Mouse (Mus musculus): ENCODE data around the gene Irak4.

Gene Irak4

DNA sequence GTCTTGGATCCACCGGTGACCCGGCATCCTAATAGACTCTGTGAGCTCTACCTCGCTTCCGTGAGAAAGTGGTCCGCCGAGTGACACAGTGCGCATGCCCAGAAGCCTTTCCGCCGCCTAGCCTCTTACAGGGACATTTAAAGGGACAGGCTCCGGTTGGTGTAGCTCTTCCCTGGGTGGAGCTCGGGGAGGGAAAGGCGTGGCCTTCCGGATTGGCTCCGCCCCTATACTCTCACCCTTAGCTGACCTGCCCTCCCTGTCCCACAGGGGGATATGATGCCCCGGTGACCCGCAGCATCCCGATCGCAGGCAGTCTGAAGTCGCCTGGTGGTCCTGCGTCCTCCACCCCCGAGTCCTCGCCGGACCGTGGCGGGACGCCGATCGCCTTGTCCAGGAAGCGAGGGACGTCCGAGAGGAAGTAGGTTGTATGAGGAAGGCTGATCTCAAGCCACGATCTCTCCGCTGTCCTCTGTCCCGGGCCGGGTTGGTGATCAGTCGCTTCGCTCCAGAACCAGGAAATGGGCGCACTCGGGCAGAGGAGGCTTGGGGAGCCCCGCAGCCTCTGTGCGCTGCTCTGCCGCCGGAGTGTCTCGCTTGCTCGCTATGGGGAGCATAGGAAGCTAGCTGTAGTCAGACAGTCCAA is at the start of gene Irak4, which contains the start of gene Pus7l:
Irak4 (plus strand) TSS at position 235 of the 643 bp plus-strand sequence.
Pus7l (minus strand) TSS at position 139 of the 643 bp plus-strand sequence.
- peak; percentile 98 for DNase-seq (ENCODE audit: low read depth, low spot score)

DNA sequence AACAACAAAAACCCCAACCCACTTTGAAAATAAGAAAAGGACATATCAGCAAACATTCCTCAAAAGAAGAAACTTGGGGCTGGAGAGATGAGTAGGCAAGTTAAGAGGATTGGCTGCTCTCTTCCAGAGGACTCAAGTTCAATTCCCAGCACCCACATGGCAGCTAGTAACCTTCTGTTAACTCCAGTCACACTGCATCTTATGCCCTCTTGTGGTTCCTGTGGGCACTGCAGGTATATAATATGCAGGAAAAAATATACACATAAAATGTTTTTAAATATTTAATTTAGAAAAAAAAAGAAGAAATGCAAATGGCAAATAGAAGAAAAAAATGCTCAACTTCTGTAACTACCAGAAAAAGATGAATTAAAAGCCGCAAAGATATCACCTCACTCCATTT is 49.0 kb upstream of the Irak4 start:
- DNase-seq (ENCODE audit: low read depth, low spot score) = peak; percentile 15

DNA sequence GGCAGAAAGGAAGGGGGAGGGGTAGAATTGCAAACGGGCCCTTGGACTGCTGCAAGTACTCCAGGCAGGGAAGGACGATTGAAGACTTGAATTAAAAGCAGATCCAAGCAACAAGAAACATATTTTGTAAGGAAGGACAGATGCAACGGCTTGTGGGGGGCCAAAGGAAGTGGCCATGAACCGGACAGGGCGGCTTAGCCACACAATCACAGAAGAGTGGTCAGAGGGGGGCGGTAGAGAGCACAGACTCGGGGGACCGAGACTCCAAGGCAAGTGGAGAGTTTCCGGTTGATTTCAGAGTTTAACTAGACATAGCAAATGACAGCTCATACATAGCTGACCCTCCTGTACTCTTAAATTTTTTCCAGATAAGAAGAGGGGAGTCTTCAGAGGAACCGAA is 47.5 kb upstream of the Irak4 start:
- DNase-seq (ENCODE audit: low read depth, low spot score) = no peak

DNA sequence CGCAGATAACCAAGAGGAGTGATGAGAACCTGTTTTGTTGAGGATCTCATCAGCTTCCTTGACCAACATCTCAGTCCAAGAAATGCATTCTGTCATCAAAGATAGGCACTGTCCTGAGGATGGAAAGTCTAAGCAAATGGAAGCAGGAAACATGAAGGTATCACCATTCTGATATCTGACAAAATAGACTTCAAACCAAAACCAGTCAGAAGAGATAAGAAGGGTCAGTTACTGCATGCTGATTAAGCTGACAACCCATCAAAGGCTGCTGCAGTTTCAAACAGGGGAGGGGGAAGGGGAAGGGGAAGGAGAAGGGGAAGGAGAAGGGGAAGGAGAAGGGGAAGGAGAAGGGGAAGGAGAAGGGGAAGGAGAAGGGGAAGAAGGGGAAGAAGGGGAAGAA is 44.2 kb upstream of the Irak4 start:
- no peak for DNase-seq (ENCODE audit: low read depth, low spot score)

DNA sequence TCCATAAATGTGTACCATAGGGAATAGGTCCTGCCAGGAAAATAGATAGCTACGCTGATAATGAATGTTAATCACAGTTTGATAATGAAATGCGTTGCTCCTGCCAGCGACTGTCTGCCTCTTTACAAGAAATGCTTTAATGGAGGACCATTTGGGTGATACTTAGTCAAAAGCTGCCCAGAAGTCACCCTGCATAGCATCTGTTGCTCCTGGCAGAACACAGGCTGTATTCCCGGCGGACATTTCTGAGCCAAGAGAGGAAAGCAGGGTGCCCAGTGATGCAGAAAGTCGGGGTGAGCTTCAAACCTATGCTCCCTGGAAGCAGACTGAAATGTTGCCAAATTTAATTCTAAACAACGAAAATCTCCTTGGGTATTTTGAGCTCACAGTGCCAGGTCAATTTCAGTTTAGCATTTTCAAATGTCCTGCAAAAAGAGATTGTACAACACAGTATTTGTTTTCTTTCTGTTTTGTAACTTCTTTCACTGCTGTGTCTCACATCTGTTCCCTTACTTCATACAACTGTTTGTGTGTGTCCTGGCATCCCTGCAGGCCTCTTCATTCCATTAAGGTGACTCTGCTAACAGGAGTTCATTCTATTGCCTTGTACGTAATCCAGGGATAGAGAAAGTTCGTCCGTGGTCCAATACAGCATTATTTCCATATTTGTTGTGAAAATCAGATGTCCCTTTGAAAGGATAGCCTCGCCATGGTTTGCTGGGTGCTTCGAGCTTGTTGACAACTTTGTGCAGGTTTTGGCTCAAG is 39.8 kb upstream of the Irak4 start:
- DNase-seq (ENCODE audit: low read depth, low spot score) = peak; percentile 66

DNA sequence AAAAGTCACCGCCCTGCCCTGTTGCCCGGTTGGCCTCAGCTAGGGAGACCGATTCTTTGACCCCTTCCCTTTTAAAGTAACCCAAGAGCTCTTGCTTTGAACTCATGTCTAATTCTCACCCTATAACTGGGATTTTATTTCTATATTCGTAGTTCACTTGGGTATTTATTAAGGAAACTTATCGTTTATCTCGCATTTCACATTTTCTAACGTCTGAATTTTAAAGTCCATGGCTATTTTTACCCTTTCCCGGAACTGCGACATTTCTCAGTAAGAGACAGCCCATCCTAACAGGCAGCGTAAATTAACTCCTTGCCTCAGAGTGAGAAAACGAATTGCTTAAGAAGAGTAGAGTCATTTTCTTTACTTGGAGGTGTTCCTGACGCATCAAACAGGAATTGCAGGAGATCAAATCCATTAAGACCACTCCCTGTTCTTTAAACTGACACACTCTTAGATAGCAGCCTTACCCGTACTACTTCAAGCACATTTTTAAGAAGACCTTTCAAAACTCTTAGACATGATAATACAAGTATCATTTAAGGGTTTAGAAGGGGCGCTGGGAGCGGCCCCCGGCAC is 25.4 kb upstream of the Irak4 start:
- DNase-seq (ENCODE audit: low read depth, low spot score) = no peak

DNA sequence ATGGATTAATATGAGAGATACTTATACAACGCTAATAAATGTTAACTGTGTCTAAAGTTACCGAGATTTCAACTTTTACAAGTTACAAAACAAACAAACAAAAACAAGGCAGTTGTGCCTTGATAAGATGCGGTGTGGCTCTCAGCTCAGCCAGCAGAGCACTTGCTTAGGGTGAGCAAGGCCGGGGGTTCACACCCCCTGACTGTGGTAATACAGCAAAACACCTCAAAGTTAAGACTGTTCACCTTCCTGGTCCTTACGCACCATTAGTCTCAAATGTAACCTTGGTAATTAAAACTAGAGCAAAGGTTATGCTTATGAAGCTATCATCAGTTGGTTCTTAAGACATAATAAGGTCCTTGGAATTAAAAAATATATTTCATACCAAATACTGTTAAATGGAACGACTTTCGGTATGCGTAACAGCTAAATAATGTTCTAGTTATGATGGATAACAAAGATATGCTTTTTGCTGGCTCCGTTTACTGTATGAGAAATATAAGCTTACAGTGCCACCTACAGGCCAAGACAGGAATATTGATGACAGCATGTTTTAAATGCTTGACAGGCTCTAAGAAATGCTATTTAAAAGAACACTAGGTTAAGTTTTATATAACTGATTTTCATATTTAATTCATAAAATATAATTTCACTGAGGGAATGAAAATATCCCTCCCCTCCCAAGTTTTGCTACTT is 23.1 kb upstream of the Irak4 start:
- DNase-seq (ENCODE audit: low read depth, low spot score) = peak; percentile 88

DNA sequence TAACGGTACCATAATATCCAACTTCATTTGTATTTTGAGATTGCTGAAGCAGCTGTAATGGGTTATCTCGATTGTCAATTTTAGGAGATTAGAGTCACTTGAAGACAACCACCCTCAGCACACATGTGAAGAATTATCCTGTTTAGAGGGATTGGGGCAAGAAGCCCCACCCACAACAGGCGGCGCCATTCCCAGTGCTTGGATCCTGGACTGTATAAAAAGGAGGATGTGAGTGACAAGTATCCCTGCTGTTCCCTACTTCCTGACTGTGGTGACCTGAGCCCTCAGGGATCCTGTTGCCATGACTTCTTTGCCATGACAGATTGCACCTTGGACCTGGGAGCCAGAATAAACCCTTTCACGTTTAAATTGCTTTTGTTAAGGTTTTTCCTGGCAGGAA is 22.5 kb upstream of the Irak4 start:
- no peak for DNase-seq (ENCODE audit: low read depth, low spot score)

DNA sequence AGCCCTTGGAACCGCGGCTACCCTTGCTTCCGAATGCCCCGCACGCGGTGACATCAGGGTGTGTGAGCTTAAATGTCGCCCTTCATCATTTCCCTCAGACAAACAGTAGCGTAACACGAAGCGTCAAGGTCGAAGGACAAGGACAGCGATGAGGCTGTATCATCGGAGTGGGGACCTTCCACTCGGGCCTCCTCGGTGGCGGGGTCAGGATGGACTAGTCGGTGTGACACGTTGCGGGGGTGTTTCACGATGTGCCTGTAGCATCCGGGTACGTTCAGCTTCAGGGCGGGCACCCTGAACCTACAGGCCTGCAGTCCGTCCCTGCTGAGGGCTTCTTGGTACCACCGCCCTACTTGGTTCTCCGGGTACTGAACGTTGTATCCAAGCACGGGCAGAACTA is 20.2 kb upstream of the Irak4 start:
- DNase-seq (ENCODE audit: low read depth, low spot score) = no peak

DNA sequence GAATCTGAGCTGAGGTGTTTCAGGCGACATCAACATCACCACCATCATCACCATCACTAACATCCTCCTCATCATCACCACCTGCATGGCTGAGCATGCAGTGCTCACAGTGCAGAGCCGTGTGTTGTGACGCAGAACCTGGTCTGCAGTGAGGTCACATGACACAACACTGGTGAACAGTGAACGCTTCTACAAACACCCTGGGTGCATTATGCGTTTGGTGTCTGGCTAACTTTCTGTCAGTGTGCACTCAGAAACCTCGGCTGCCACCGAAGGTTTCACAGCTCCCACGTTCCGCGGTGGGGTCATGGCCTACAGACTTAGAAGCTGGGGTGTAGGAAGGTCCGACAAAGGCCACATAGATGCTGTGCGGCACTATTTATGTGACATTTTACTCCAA is 18.5 kb upstream of the Irak4 start:
- DNase-seq (ENCODE audit: low read depth, low spot score) = no peak

DNA sequence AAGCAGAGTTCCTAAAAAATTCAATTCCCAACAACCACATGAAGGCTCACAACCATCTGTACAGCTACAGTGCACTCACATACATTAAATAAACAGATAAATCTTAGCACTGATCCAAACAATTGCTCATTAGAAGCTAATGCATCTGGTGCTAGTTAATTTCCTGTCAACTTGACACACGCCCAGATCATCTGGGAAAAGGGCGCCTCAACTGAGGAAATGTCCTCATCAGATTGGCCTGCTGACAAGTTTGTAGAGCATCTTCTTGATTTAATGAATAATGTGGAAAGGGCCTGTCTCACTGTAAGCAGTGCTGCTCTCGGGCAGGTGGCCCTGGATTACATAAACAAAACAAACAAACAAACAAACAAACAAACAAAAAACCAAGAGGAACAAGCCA is 12.9 kb upstream of the Irak4 start:
- no peak for DNase-seq (ENCODE audit: low read depth, low spot score)

DNA sequence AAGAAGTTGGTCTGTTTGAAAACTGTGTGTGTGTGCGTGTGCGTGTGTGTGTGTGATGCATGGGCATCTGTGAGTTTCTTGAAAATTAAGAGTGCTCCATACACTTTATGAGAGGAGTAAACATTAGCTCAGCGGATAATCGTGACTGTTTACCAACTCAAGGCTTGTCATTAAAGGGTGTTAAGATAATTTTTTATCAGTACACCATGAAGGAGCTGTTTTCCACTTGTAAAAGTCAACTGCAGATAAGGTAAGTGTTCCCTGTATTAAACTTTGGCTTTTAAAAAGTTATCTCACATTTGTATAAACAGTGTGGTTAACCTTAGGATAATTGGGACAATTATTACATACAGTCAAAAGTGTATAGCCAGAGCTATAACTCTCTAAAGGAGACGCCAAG is 11.1 kb upstream of the Irak4 start:
- no peak for DNase-seq (ENCODE audit: low read depth, low spot score)

DNA sequence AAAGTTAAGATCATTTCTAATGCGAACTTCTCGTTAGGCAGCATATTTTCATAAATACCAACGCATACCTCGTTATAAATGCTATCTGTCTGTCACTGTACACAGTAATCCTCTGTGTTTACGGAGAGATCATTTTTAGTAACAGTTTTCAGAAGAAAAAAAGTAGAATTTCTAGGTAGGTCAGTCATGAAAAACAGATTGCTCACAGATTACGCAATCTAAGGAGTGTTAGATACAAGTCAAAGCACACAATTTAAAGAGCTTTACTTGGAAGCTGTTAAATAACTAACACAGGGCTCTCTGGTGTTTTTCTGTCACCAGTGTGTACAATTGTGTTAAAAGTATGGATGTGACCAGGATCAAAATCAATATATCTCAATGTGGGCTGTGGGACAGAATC is 10.5 kb upstream of the Irak4 start:
- no peak for DNase-seq (ENCODE audit: low read depth, low spot score)

DNA sequence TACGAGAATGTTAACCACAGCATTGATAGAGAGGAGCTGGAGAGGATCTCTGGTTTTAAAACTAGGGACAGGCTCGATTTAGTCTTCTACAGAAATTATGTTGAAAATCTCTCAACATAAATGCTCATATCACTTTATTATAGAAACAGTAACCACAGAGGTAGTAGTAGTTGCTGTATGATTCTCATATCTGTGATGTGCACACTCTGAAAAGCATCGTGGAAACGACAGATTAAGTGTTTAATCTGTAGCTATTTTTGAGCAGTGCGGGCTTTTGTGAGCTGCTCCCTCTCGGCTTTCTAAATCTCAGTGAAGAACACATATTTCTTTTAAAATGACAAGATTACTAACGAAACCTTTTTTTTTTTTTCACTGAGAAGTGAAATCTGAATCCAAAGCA is 7.9 kb upstream of the Irak4 start:
- DNase-seq (ENCODE audit: low read depth, low spot score) = no peak

DNA sequence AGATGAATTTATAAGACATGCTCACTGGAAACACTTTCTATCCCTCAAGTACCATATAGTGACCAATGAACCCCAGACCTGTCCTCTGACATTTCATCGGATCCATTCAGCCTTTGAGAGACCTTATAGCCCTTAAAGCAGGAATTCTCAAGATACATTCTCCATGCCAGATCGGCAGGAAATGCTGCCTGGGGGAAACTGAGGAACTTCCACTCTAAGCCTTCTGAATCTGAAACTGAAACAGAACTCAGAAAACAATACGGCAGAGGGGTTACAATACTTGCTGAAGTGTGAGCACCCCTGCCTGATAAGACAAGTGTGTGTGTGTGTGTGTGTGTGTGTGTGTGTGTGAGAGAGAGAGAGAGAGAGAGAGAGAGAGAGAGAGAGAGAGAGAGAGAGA is 4.1 kb upstream of the Irak4 start:
- no peak for DNase-seq (ENCODE audit: low read depth, low spot score)

DNA sequence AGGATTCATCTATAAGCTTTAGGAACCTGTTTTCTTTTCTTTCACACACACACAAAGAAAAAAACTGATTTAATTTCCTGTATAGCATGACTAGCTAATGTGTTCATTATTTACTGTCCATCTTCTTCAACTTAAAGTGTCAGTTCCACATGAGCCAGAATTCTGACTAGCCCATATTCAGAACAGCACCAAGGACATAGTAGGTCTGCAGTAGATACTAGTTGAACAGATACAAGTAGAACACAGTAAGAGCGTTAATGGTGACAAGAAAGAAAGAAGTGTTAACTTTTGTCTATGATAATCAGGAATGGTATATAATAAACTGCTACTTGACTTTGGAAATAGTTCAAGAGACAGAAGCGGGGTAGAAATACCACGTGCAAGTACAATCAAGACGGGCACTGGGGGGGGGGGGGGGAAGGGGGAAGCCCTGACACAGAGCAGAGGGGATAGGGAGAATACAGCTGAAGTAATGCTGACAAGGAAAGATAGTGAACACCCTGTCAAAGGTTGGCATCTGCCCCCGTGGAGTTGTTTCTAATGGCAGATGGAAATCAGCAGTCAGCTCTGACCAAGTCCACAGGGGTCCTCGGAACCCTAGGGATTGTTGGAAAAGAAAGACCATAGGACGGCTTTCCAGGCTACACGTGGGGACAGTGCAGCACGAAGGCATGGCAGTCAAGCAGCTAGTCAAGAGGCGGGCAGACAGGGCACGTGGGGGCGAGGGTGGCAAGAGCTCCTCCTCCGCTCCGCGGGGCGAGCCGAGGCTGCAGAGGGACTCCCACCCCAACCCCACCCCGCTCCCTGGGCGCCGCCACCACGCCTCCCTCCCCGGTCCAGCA is 655 bp upstream of the Irak4 start:
- DNase-seq (ENCODE audit: low read depth, low spot score) = no peak

DNA sequence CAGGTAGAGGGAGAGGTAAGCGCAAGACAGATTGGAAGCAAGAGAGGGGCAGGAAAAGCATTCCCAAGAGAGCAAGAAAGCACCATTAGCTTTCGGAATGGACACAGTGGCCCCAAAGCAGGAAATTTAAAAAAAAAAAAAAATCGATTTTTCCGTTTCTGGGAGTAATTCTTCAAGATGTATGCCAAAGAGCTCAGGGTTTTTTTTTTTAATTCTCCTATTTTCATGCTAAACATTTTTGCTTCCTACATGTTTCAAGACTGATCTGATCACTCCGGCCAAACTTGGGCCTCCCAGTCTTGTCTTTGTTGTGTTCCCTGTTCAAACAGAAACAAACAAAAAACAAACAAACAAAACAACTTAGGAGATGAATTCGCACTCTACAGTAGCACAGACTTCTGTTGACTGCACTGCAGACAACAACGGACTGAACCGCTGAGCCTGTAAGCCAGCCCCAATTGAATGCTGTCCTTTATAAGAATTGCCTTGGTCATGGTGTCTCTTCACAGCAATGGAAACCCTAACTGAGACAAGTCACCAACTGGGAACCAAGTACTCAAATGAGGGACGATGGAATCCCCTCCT is 701 bp downstream of the Irak4 start:
- no peak for DNase-seq (ENCODE audit: low read depth, low spot score)

DNA sequence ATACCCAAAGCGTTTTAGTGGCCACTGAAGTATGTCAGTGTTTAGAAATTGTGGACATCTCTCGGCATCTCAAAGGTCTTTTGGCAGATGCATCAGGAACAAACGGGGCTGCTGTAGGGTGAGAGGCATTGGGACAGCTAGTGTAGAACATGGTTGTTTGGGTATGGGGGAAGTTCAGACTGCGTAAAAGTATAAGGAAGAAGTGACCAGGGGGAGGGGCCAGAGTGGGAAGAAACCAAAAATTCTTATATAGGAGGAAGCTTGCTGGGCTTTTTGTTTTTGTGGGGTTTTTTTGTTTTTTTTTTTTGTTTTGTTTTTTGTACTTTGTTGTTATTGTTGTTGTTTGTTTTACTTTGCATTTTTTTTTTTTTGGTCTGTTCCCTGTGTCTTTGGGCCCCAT is 1.4 kb downstream of the Irak4 start:
- DNase-seq (ENCODE audit: low read depth, low spot score) = no peak

DNA sequence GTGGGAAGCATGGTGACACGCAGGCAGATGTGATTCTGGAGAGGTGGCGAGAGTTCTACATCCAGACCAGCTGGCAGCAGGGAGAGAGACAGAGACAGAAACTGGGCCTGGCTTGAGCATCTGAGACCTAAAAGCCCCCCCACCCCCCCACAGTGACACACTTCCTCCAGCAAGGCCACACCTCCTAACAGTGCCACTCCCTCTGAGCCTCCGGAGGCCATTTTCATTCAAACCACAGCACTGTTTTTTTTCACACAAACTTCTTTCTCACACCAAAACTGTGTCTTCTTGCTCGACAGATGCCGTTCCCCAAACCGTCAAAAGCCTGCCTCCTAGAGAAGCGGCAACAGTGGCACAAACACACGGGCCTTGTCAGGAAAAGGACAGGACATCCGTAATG is 10.1 kb downstream of the Irak4 start:
- no peak for DNase-seq (ENCODE audit: low read depth, low spot score)

DNA sequence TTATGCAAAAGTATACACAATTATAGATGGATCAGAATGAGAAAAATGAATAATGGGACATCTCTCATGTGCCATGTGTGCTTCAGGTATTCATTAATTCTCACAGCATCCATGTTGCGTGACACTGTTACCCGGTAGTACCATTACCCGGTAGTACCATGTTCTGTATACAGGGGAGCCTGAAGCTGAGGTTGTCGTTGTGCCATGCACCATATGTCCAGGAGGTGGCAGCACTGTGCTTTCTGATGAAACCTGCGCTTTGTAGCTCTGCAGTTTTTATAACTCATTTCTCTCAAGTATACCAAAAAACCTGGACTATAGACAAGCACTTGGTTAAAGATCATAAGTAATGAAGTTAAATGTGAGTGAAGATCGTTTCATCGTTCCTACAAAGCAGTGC is 14.0 kb downstream of the Irak4 start:
- DNase-seq (ENCODE audit: low read depth, low spot score) = peak; percentile 96
